In genomic region chr11:35481611-35482363, GRCm38 (mm10) we compare ENCODE assay signal across 21 mouse cellular contexts.
A peak's percentile ranks its signal among the peaks of the same experiment; 100 is the strongest.
DNase-seq lines count a peak whose midpoint lies in the region; ATAC-seq and TF ChIP-seq lines count a peak whose summit lies in the region.
"Had no signal": no experiment of that assay in that cellular context is flagged by ENCODE, and none has a peak within 500 bp of the region (broad histone marks: within the 10 kb centered on the region; RNA-seq: fewer than 3 reads in every experiment).

No protein-coding gene starts in this region.

- H3K9me3 ChIP-seq in liver, embryonic 12.5 days (replicated peaks): no peaks in the 10 kb centered on the region
- H3K9me3 ChIP-seq in liver, embryonic 16.5 days (replicated peaks; ENCODE audit: control insufficient read depth, low read length): no peaks in the 10 kb centered on the region; the same call in 1 of the 2 replicates
- no peaks in the 10 kb centered on the region for H3K9me3 ChIP-seq in midbrain, postnatal 0 days (ENCODE audit: low read length)
- H3K9me3 ChIP-seq: embryonic facial prominence, embryonic 15.5 days; forebrain, embryonic 15.5 days; heart, embryonic 15.5 days had no signal

- H3K4me3 ChIP-seq in liver, embryonic 12.5 days: no peak overlapping the region
- H3K4me3 ChIP-seq in liver, embryonic 16.5 days (ENCODE audit: low read depth, low read length): no peak overlapping the region
- H3K4me3 ChIP-seq in midbrain, postnatal 0 days (ENCODE audit: low read depth, low read length): no peak overlapping the region
- H3K4me3 ChIP-seq: embryonic facial prominence, embryonic 15.5 days; erythroblast, embryonic 14.5 days; forebrain, embryonic 15.5 days; heart, adult 2 months; heart, embryonic 15.5 days; hindbrain, embryonic 10.5 days had no signal

- peak overlapping the region; percentile 26 for H3K4me2 ChIP-seq in liver, embryonic 12.5 days
- H3K4me2 ChIP-seq in liver, embryonic 16.5 days (ENCODE audit: low read depth, low read length): peak overlapping the region; percentile 25
- H3K4me2 ChIP-seq in midbrain, postnatal 0 days (ENCODE audit: low read depth, low read length, poor library complexity, severe bottlenecking): no peak overlapping the region
- H3K4me2 ChIP-seq: embryonic facial prominence, embryonic 15.5 days; forebrain, embryonic 15.5 days; heart, embryonic 11.5 days; heart, embryonic 15.5 days; hindbrain, embryonic 14.5 days had no signal

- H3K27ac ChIP-seq in liver, embryonic 12.5 days: no peak overlapping the region
- H3K27ac ChIP-seq in liver, embryonic 16.5 days (ENCODE audit: low read length): no peak overlapping the region
- H3K27ac ChIP-seq in midbrain, postnatal 0 days (ENCODE audit: low read depth, low read length): no peak overlapping the region
- H3K27ac ChIP-seq: embryonic facial prominence, embryonic 15.5 days; forebrain, embryonic 15.5 days; heart, adult 2 months; heart, embryonic 15.5 days; hindbrain, embryonic 14.5 days had no signal

- peak; percentile 29 for DNase-seq in c-Kit-positive CD71-positive TER-119-positive erythroid progenitor cells, embryonic 14.5 days (ENCODE audit: low spot score)
- no peak for DNase-seq in heart, postnatal 14 days
- no peak for DNase-seq in midbrain, postnatal 0 days (ENCODE audit: low spot score)
- no peak for DNase-seq in urinary bladder, postnatal 36 days (ENCODE audit: low spot score in 2 of 2)
- no peak for DNase-seq in testis, postnatal 10 days (ENCODE audit: low spot score)
- DNase-seq: adrenal gland, adult 8-10 months; adrenal gland, postnatal 36 days; cerebellum, adult 11-12 months; cerebellum, adult 9-10 months; embryo, embryonic 11 days; gastrocnemius, postnatal 10 days; heart, adult 2 months had no signal

- intact Hi-C loops in heart, postnatal 14 days (cut with DNase I): no loop called here

- H3K9ac ChIP-seq in liver, embryonic 12.5 days: no peak overlapping the region
- H3K9ac ChIP-seq in liver, embryonic 16.5 days (ENCODE audit: low read depth, low read length): no peak overlapping the region
- H3K9ac ChIP-seq in midbrain, postnatal 0 days (replicated peaks; ENCODE audit: low read length, poor library complexity, severe bottlenecking): no peak overlapping the region
- H3K9ac ChIP-seq: embryonic facial prominence, embryonic 15.5 days; forebrain, embryonic 15.5 days; heart, embryonic 15.5 days; hindbrain, embryonic 14.5 days had no signal

- ATAC-seq in liver, embryonic 12.5 days: peak; percentile 87
- ATAC-seq in liver, embryonic 16.5 days (ENCODE audit: low read depth): peak; percentile 81
- ATAC-seq in midbrain, postnatal 0 days (ENCODE audit: low FRiP score): no peak
- ATAC-seq: forebrain, embryonic 15.5 days had no signal

- 25% methylated on average over 9 of the region's 9 CpGs for WGBS in liver, embryonic 12.5 days (ENCODE audit: insufficient replicate concordance)
- WGBS in liver, embryonic 16.5 days (ENCODE audit: insufficient replicate concordance): 27% methylated on average over 9 of the region's 9 CpGs
- 87% methylated on average over 9 of the region's 9 CpGs for WGBS in midbrain, postnatal 0 days

- H3K36me3 ChIP-seq in liver, embryonic 12.5 days: no peaks in the 10 kb centered on the region
- H3K36me3 ChIP-seq in liver, embryonic 16.5 days (ENCODE audit: control insufficient read depth, insufficient read depth): no peaks in the 10 kb centered on the region
- H3K36me3 ChIP-seq in midbrain, postnatal 0 days (ENCODE audit: insufficient read depth, low read length): no peaks in the 10 kb centered on the region
- H3K36me3 ChIP-seq: embryonic facial prominence, embryonic 15.5 days; forebrain, embryonic 15.5 days; heart, embryonic 15.5 days; hindbrain, embryonic 10.5 days had no signal

- H3K4me1 ChIP-seq in liver, embryonic 12.5 days: peaks cover 22% of the 10 kb centered on the region
- no peaks in the 10 kb centered on the region; the same call in 1 of the 2 replicates for H3K4me1 ChIP-seq in liver, embryonic 16.5 days (ENCODE audit: control insufficient read depth, low read depth, low read length)
- H3K4me1 ChIP-seq in midbrain, postnatal 0 days (ENCODE audit: insufficient read depth, low read length): no peaks in the 10 kb centered on the region
- H3K4me1 ChIP-seq: heart, embryonic 15.5 days had no signal

- no peaks in the 10 kb centered on the region for H3K27me3 ChIP-seq in liver, embryonic 12.5 days (replicated peaks)
- H3K27me3 ChIP-seq in liver, embryonic 16.5 days (ENCODE audit: control insufficient read depth, insufficient read depth, low read depth, low read length): no peaks in the 10 kb centered on the region
- peaks cover 3% of the 10 kb centered on the region; the same call in 1 of the 2 replicates for H3K27me3 ChIP-seq in midbrain, postnatal 0 days (ENCODE audit: insufficient read depth, low read length)
- H3K27me3 ChIP-seq: embryonic facial prominence, embryonic 15.5 days; heart, embryonic 15.5 days had no signal

- TF ChIP-seq CTCF in midbrain, postnatal 0 days (IDR thresholded peaks at IDR 0.05): no peak
